Mouse (Mus musculus): ENCODE measurements at regions not wholly inside any gene's neighbourhood (a gene's known extent, or its start where the extent isn't known, plus 50 kb on each side); places are given as distances from the start of the nearest gene placed in this dataset.
"Not testable (repeated sequence)": the region's sequence is repeated elsewhere in the genome, so short reads cannot be mapped to it uniquely, and the experiment has no call there.

DNA sequence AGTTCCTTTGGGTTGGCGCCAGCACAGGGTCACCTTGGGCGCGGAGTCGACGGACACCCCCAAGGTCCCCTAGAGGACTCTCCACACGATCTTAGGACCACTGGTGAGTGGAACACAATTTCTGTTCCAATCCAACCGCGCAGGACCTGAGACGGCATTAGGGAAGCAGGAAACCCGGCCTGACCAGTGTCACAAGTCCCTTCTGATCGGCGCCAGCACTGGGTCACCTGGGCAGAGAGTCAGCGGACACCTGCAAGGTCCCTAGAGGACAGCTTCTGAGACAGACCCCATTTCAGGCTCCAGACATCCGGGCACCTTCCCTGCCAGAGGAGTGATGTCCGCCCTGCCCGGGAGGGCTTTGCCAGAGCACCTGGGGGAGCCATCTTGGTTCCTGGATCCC is 74.2 kb upstream of the Cdh13 start:
- DNase-seq (ENCODE audit: low read depth in 1 of 2, low spot score in 2 of 2); H3K4me3 ChIP-seq (ENCODE audit: extremely low read depth, insufficient read depth, insufficient read length); H3K27ac ChIP-seq (ENCODE audit: insufficient read depth, low read length); H3K36me3 ChIP-seq (ENCODE audit: control insufficient read depth, insufficient read depth, low read length); H3K4me1 ChIP-seq (ENCODE audit: control insufficient read depth, insufficient read depth, insufficient read length); H3K27me3 ChIP-seq (ENCODE audit: control insufficient read depth, insufficient read depth, low read length): not testable (repeated sequence)
- WGBS: 93% methylated on average over 16 of the region's 16 CpGs

DNA sequence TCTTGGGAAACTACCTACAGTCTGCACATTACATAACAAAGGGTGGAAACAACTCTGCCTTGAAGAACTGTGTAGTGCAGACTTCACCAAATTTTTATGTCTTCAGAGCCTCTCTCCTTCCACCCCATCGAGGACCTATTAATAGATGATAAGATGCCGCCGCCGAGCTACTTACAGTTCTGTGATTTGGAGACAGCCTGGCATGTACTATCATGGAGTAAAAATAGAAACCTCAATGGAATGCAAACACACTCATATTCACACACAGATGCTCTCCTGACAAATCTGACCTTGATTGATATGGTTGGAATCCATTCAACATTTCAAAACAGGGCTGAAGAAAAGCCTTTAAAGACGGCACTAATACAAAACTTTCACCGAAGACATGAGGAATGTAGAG is 92.7 kb upstream of the Cdh13 start:
- WGBS: 90% methylated on average over 6 of the region's 6 CpGs
- no peaks in the 10 kb centered on the region for H3K36me3 ChIP-seq (ENCODE audit: control insufficient read depth, insufficient read depth, low read length)
- no peaks in the 10 kb centered on the region for H3K4me1 ChIP-seq (ENCODE audit: control insufficient read depth, insufficient read depth, insufficient read length)
- no peak for DNase-seq (ENCODE audit: low read depth in 1 of 2, low spot score in 2 of 2)
- H3K27ac ChIP-seq (ENCODE audit: insufficient read depth, low read length): no peak overlapping the region
- TF ChIP-seq POLR2A (IDR thresholded peaks at IDR 0.05; ENCODE audit: low read depth, low read length): no peak
- TF ChIP-seq CTCF (IDR thresholded peaks at IDR 0.05; ENCODE audit: extremely low read depth, insufficient read depth, insufficient read length, insufficient replicate concordance): no peak
- no peaks in the 10 kb centered on the region for H3K27me3 ChIP-seq (ENCODE audit: control insufficient read depth, insufficient read depth, low read length)
- H3K4me3 ChIP-seq (ENCODE audit: extremely low read depth, insufficient read depth, insufficient read length): no peak overlapping the region

DNA sequence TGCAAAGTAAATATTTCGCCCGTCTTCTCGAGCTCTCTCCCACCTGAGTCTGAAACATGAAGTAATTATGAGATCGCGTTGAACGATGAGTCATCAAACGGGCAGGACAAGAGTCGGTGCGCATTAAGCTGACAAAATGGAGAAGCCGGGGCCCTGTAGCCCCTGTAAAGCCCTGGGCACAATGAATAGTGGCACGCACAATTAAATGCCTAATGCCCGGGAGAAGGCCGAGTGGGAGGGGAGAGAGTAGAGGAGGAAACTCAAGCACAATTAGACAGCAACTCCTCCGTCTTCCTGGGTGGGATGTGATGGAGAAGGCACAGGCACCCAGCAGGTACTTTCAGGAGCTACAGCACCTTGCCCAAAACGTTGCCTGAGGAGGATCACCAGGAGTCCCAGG is 94.3 kb upstream of the Cdh13 start:
- 86% methylated on average over 15 of the region's 15 CpGs for WGBS
- Histone ChIP-seq H3K4me1 (ENCODE audit: control insufficient read depth, insufficient read depth, insufficient read length) (no peaks in the 10 kb centered on the region), H3K27ac (ENCODE audit: insufficient read depth, low read length) (no peak overlapping the region), H3K4me3 (ENCODE audit: extremely low read depth, insufficient read depth, insufficient read length) (no peak overlapping the region), H3K36me3 (ENCODE audit: control insufficient read depth, insufficient read depth, low read length) (no peaks in the 10 kb centered on the region), H3K27me3 (ENCODE audit: control insufficient read depth, insufficient read depth, low read length) (no peaks in the 10 kb centered on the region)
- no peak for TF ChIP-seq CTCF (IDR thresholded peaks at IDR 0.05; ENCODE audit: extremely low read depth, insufficient read depth, insufficient read length, insufficient replicate concordance)
- TF ChIP-seq POLR2A (IDR thresholded peaks at IDR 0.05; ENCODE audit: low read depth, low read length): no peak
- no peak for DNase-seq (ENCODE audit: low read depth in 1 of 2, low spot score in 2 of 2)

DNA sequence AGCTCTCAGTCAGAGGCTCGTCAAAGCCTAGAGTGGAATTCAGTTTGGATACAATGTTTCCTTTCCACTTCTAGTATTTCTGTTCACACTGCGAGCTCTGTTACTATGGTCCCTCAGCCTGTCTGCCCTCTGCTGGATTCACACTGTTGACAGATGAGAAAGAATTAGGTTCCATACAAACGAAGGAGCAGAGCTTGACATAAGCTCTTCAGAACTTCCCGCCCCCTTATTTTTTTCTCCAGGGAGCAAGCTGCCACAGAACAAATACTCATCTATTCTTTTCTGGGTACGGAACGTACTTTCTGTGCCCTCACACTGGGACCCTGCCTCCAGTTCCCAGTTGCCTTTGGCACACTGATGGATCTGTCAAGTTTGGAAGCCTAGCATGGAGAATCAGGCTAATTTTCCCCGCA is 114.5 kb upstream of the Cdh13 start:
- DNase-seq (ENCODE audit: low read depth in 1 of 2, low spot score in 2 of 2): no peak
- no peaks in the 10 kb centered on the region for H3K27me3 ChIP-seq (ENCODE audit: control insufficient read depth, insufficient read depth, low read length)
- WGBS: 79% methylated on average over 7 of the region's 7 CpGs
- no peaks in the 10 kb centered on the region for H3K4me1 ChIP-seq (ENCODE audit: control insufficient read depth, insufficient read depth, insufficient read length)
- H3K4me3 ChIP-seq (ENCODE audit: extremely low read depth, insufficient read depth, insufficient read length): no peak overlapping the region
- no peak overlapping the region for H3K27ac ChIP-seq (ENCODE audit: insufficient read depth, low read length)
- no peaks in the 10 kb centered on the region for H3K36me3 ChIP-seq (ENCODE audit: control insufficient read depth, insufficient read depth, low read length)
- TF ChIP-seq CTCF (IDR thresholded peaks at IDR 0.05; ENCODE audit: extremely low read depth, insufficient read depth, insufficient read length, insufficient replicate concordance) (no peak), POLR2A (IDR thresholded peaks at IDR 0.05; ENCODE audit: low read depth, low read length) (no peak)

DNA sequence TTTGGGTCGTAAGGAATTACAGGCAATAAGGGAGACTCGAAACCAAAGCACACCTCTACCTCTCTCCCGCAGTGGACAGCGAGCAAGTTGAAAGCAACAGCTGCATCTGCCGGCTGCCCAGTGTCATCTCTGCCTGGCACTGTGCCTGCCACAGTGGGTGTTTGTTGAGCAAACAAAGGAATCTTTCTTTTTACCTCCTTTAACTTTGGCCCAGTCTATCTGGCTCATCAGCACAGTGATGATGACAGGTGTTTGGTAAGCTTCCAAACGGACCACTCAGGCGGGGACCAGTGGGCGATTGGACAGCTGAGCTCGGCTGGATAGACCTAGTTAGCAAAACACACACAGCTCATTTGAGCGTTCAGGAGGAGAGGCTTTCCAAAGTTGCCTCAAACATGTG is 121.4 kb upstream of the Cdh13 start:
- WGBS: 85% methylated on average over 10 of the region's 10 CpGs
- H3K36me3 ChIP-seq (ENCODE audit: control insufficient read depth, insufficient read depth, low read length): no peaks in the 10 kb centered on the region
- no peak for TF ChIP-seq CTCF (IDR thresholded peaks at IDR 0.05; ENCODE audit: extremely low read depth, insufficient read depth, insufficient read length, insufficient replicate concordance)
- TF ChIP-seq POLR2A (IDR thresholded peaks at IDR 0.05; ENCODE audit: low read depth, low read length): no peak
- no peaks in the 10 kb centered on the region for H3K27me3 ChIP-seq (ENCODE audit: control insufficient read depth, insufficient read depth, low read length)
- no peak overlapping the region for H3K4me3 ChIP-seq (ENCODE audit: extremely low read depth, insufficient read depth, insufficient read length)
- no peak overlapping the region for H3K27ac ChIP-seq (ENCODE audit: insufficient read depth, low read length)
- no peak for DNase-seq (ENCODE audit: low read depth in 1 of 2, low spot score in 2 of 2)
- no peaks in the 10 kb centered on the region for H3K4me1 ChIP-seq (ENCODE audit: control insufficient read depth, insufficient read depth, insufficient read length)

DNA sequence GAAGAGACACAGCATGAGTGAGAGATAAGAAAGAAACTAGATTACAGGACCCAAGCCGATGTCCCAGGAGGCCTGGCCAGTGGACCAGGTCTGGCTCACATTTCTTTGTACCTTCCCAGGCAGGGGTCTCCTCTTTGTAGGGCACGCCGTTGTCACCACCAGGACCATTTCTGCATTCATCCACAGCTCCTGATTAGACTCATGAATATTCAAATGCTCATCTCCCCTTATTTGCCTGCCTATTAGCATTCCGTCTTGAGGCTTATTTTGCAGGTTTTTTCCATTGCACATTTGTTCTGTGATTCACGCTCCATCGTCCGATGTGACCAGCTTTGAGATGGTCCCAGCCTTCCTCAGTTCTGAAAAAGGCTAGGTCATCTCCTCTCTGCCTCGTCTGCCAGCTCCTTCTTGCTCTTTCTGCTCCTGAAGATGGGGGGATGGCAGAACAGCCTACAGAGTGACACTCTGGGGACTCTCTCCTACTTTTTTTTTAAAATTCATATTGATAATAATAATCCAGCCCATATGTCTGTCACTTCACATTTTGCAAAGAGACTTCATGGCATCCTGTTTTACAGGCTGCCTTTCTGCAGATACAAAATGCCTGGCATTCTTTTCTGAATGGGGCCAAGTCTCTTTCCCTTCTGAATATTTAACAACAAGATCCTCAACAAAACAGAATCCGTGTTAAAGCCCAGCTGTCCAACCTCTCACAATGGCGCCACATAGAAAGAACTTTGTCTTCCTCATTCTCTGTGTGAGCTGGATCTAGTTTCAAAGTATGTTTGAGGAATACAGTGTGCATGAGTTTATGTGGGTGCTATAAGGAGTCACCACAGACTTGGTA is 136.0 kb upstream of the Cdh13 start:
- Histone ChIP-seq H3K27ac (ENCODE audit: insufficient read depth, low read length) (no peak overlapping the region), H3K4me3 (ENCODE audit: extremely low read depth, insufficient read depth, insufficient read length) (no peak overlapping the region), H3K27me3 (ENCODE audit: control insufficient read depth, insufficient read depth, low read length) (no peaks in the 10 kb centered on the region), H3K36me3 (ENCODE audit: control insufficient read depth, insufficient read depth, low read length) (no peaks in the 10 kb centered on the region), H3K4me1 (ENCODE audit: control insufficient read depth, insufficient read depth, insufficient read length) (no peaks in the 10 kb centered on the region)
- no peak for DNase-seq (ENCODE audit: low read depth in 1 of 2, low spot score in 2 of 2)
- TF ChIP-seq CTCF (IDR thresholded peaks at IDR 0.05; ENCODE audit: extremely low read depth, insufficient read depth, insufficient read length, insufficient replicate concordance) (no peak), POLR2A (IDR thresholded peaks at IDR 0.05; ENCODE audit: low read depth, low read length) (no peak)
- 80% methylated on average over 10 of the region's 10 CpGs for WGBS

DNA sequence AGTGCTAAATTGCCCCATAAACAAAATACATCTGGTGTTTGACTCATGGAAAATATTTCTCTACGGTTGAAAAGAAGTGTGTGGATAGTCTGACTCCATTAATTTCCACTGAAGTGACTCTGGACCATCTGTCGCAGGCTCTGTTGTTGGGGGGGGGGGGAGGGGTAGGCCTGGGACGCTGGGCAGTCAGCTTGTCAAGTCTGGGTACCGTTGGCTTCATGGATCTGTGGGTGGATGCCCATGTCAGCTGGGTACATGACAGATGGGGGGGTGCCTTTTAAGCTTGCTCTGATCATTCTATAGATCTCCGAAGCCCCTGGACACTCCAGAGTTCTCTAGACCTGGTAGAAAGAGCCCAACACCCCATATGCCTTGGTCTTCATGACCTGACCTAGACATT is 139.0 kb upstream of the Cdh13 start:
- TF ChIP-seq CTCF (IDR thresholded peaks at IDR 0.05; ENCODE audit: extremely low read depth, insufficient read depth, insufficient read length, insufficient replicate concordance) (no peak), POLR2A (IDR thresholded peaks at IDR 0.05; ENCODE audit: low read depth, low read length) (no peak)
- Histone ChIP-seq H3K36me3 (ENCODE audit: control insufficient read depth, insufficient read depth, low read length) (no peaks in the 10 kb centered on the region), H3K4me3 (ENCODE audit: extremely low read depth, insufficient read depth, insufficient read length) (no peak overlapping the region), H3K4me1 (ENCODE audit: control insufficient read depth, insufficient read depth, insufficient read length) (no peaks in the 10 kb centered on the region), H3K27ac (ENCODE audit: insufficient read depth, low read length) (no peak overlapping the region), H3K27me3 (ENCODE audit: control insufficient read depth, insufficient read depth, low read length) (no peaks in the 10 kb centered on the region)
- no peak for DNase-seq (ENCODE audit: low read depth in 1 of 2, low spot score in 2 of 2)
- 84% methylated on average over 5 of the region's 5 CpGs for WGBS

All from spleen, adult 2 months (tissue).